Mouse (Mus musculus) hindbrain, embryonic 10.5 days (tissue): Measurements from ENCODE around the gene Mas1. TPM values are rescaled to one million over a fixed set of nuclear protein-coding genes. Genes with fewer than 3 reads are reported as not detected.

Experiments
- polyA plus RNA-seq: library from polyadenylated mRNA; unstranded; fragments of >200 nt; fragmentation: Nextera tagmentation; extraction: Ambion mirVana; gene quantifications from 2 replicates; pipeline ENCODE4 v1.2.1, GENCODE M21; 2016

Gene Mas1
- polyA plus RNA-seq, 1 experiment from 2014 or later, result 0.89 TPM

Other genes starting within 250 kb of the Mas1 start
- not detected in 2 replicates for gene Slc22a1, start 192.3 kb downstream of the Mas1 start, polyA plus RNA-seq
- 17.3 and 20.8 TPM in 2 replicates for gene Igf2r, start 98.5 kb downstream of the Mas1 start, polyA plus RNA-seq
- gene Mrgprh, start 7.9 kb upstream of the Mas1 start, polyA plus RNA-seq, result not detected in 2 replicates
- 2.4 and 2.9 TPM in 2 replicates for gene Pnldc1, start 42.1 kb upstream of the Mas1 start, polyA plus RNA-seq
- 430 and 490 TPM in 2 replicates for gene Tcp1, start 47.6 kb upstream of the Mas1 start, polyA plus RNA-seq
- gene Mrpl18, start 48.2 kb upstream of the Mas1 start, polyA plus RNA-seq, result 175 and 190 TPM in 2 replicates
- gene Acat3, start 72.5 kb upstream of the Mas1 start, polyA plus RNA-seq, result 0.60 and 0.84 TPM in 2 replicates
- gene Acat2, start 92.6 kb upstream of the Mas1 start, polyA plus RNA-seq, result 384 and 451 TPM in 2 replicates
- gene Wtap, start 126.0 kb upstream of the Mas1 start, polyA plus RNA-seq, result 116 and 124 TPM in 2 replicates
- gene Sod2, start 138.7 kb upstream of the Mas1 start, polyA plus RNA-seq, result 104 and 108 TPM in 2 replicates
- not detected in 2 replicates for gene Gpr31b, start 184.2 kb upstream of the Mas1 start, polyA plus RNA-seq
- gene Tcp10b, start 193.0 kb upstream of the Mas1 start, polyA plus RNA-seq, result 0.08 and 0.10 TPM in 2 replicates